Mouse (Mus musculus) ES-E14 (cell line): ENCODE data around the gene Grik5. TPM values are rescaled to one million over a fixed set of nuclear protein-coding genes. Genes with fewer than 3 reads are reported as not detected.

Experiments
- DNase-seq: peaks from one replicate; pipeline ENCODE4 v3.0.0-alpha.2; 2013; ENCODE audit warnings: low read depth, low spot score
- H3K27ac ChIP-seq: 2 replicates; pipeline ENCODE4 v1.5.1; 2012; ENCODE audit warnings: low read depth, mild to moderate bottlenecking, low read length, moderate library complexity, mixed read lengths; ENCODE audit not compliant: poor library complexity, insufficient read depth, severe bottlenecking
- H3K36me3 ChIP-seq: 2 replicates; pipeline ENCODE4 v1.6.1; 2012; ENCODE audit warnings: mild to moderate bottlenecking, low read length, moderate library complexity, mixed read lengths; ENCODE audit not compliant: control insufficient read depth, poor library complexity, insufficient read depth, severe bottlenecking
- H3K4me1 ChIP-seq, 2 experiments: fragments of 150-350 bp in 1 of 2; sonication (generic) in 1 of 2; 2 replicates each; pipeline ENCODE4 v1.6.1; 2012; ENCODE audit warnings: low read length in 2 of 2, mild to moderate bottlenecking in 1 of 2, mixed read lengths in 1 of 2; ENCODE audit not compliant: control insufficient read depth in 2 of 2, insufficient read depth in 2 of 2, poor library complexity in 1 of 2
- H3K4me3 ChIP-seq, 2 experiments: fragments of 150-350 bp in 1 of 2; sonication (generic) in 1 of 2; 2 replicates each; pipeline ENCODE4 v1.5.1; 2012; ENCODE audit warnings: low read length in 2 of 2, low read depth in 1 of 2, mild to moderate bottlenecking in 1 of 2, mixed read lengths in 1 of 2; ENCODE audit not compliant: insufficient read depth in 1 of 2, poor library complexity in 1 of 2, severe bottlenecking in 1 of 2
- H3K9ac ChIP-seq: 2 replicates; pipeline ENCODE4 v1.6.1; 2012; ENCODE audit warnings: low read depth, mild to moderate bottlenecking, low read length, mixed read lengths; ENCODE audit not compliant: poor library complexity, insufficient read depth, severe bottlenecking
- H3K9me3 ChIP-seq: fragments of 150-350 bp; sonication (generic); 2 replicates; pipeline ENCODE4 v1.6.1; 2012; ENCODE audit warnings: low read depth, mild to moderate bottlenecking, low read length; ENCODE audit not compliant: control insufficient read depth, insufficient read depth
- CHD2 ChIP-seq: IDR thresholded peaks from 2 replicates; pipeline ENCODE4 v1.6.1; 2014; ENCODE audit warnings: mild to moderate bottlenecking, low read depth, low read length, inconsistent platforms
- HCFC1 ChIP-seq: IDR thresholded peaks from 2 replicates; pipeline ENCODE4 v1.6.1; 2012; ENCODE audit warnings: low read length, inconsistent platforms, borderline replicate concordance; ENCODE audit not compliant: insufficient read depth
- MAFK ChIP-seq: IDR thresholded peaks from 2 replicates; pipeline ENCODE4 v1.6.1; 2014; ENCODE audit warnings: mild to moderate bottlenecking, low read depth, low read length, inconsistent platforms; ENCODE audit not compliant: insufficient read depth
- ZC3H11A ChIP-seq: IDR thresholded peaks from 2 replicates; pipeline ENCODE4 v1.6.1; 2012; ENCODE audit warnings: low read depth, mild to moderate bottlenecking, inconsistent platforms, low read length, borderline replicate concordance
- ZNF384 ChIP-seq: IDR thresholded peaks from 2 replicates; pipeline ENCODE4 v1.6.1; 2012; ENCODE audit warnings: low read depth, low read length, inconsistent platforms
- in situ Hi-C, 2 experiments: fragments of 600-800 bp; cut with MboI; formaldehyde crosslinking; loops; one replicate each; pipeline ENCODE4 v1.15.1; 2025; ENCODE audit warnings: low sequenced_read_pairs in 2 of 2, inconsistent platforms in 1 of 2; ENCODE audit not compliant: unreplicated experiment in 2 of 2
- total RNA-seq: library from RNA; depleted of rRNA; stranded (reverse); fragments of 300-350 nt; gene quantifications from 2 replicates; pipeline ENCODE4 v1.2.3, GENCODE M21; 2012

The Grik5 gene
- total RNA-seq, 1 experiment = 10.0 TPM

- TF ChIP-seq HCFC1 (no peak), ZNF384 (no peak), CHD2 (no peak), ZC3H11A (no peak), MAFK (no peak)
- Histone ChIP-seq H3K4me1 (peaks cover 3 to 30% of the 10 kb centered on the region in 2 experiments; a peak in 3 of 4 replicates), H3K4me3 (no peak overlapping the region; a peak in 1 of 4 replicates), H3K27ac (no peak overlapping the region), H3K36me3 (no peaks in the 10 kb centered on the region), H3K9me3 (no peaks in the 10 kb centered on the region), H3K9ac (no peak overlapping the region)
- DNase-seq = no peak
- in situ Hi-C loops = no loop called here
These were observed 16.8 kb upstream of the Grik5 start for GRCm38 (mm10) chr7:25088968-25089367.

GRCm38 (mm10) chr7:25088531-25088930 is 16.4 kb upstream of the Grik5 start:
- H3K4me3 ChIP-seq = no peak overlapping the region; a peak in 1 of 4 replicates
- H3K4me1 ChIP-seq = peaks cover 3 to 29% of the 10 kb centered on the region in 2 experiments; a peak in 3 of 4 replicates
- in situ Hi-C loops = no loop called here
- TF ChIP-seq CHD2 = no peak
- TF ChIP-seq MAFK = no peak
- no peak for TF ChIP-seq ZNF384
- no peak for TF ChIP-seq HCFC1
- H3K9ac ChIP-seq = no peak overlapping the region
- H3K9me3 ChIP-seq = no peaks in the 10 kb centered on the region
- H3K27ac ChIP-seq = no peak overlapping the region
- no peaks in the 10 kb centered on the region for H3K36me3 ChIP-seq
- no peak for DNase-seq

- Histone ChIP-seq H3K4me3 (no peak overlapping the region), H3K9ac (no peak overlapping the region), H3K27ac (no peak overlapping the region), H3K9me3 (no peaks in the 10 kb centered on the region), H3K36me3 (peaks cover 2% of the 10 kb centered on the region), H3K4me1 (peaks cover 3 to 23% of the 10 kb centered on the region in 2 experiments; a peak in 3 of 4 replicates)
- in situ Hi-C loops = no loop called here
- peak; percentile 75; the same call in 1 of the 2 replicates for TF ChIP-seq ZNF384
- no peak for TF ChIP-seq ZC3H11A
- TF ChIP-seq HCFC1 = no peak
- DNase-seq = no peak
These were observed 15.8 kb upstream of the Grik5 start for GRCm38 (mm10) chr7:25087972-25088371.

GRCm38 (mm10) chr7:25087256-25087912 is 15.2 kb upstream of the Grik5 start:
- in situ Hi-C loops = no loop called here
- Histone ChIP-seq H3K9me3 (no peaks in the 10 kb centered on the region), H3K9ac (no peak overlapping the region), H3K36me3 (peaks cover 7% of the 10 kb centered on the region), H3K27ac (no peak overlapping the region), H3K4me3 (no peak overlapping the region), H3K4me1 (peaks cover 3 to 18% of the 10 kb centered on the region in 2 experiments; a peak in 3 of 4 replicates)
- no peak for TF ChIP-seq HCFC1
- no peak for TF ChIP-seq ZC3H11A
- no peak for TF ChIP-seq CHD2
- TF ChIP-seq MAFK = no peak
- TF ChIP-seq ZNF384 = no peak
- DNase-seq = no peak

- DNase-seq = no peak
- H3K36me3 ChIP-seq = peaks cover 14% of the 10 kb centered on the region
- no peak overlapping the region for H3K9ac ChIP-seq
- H3K9me3 ChIP-seq = no peaks in the 10 kb centered on the region
- no peak overlapping the region for H3K27ac ChIP-seq
- H3K4me1 ChIP-seq = peaks cover 3 to 24% of the 10 kb centered on the region in 2 experiments; a peak in 3 of 4 replicates
- in situ Hi-C loops = no loop called here
- TF ChIP-seq ZNF384 (no peak), ZC3H11A (no peak), CHD2 (no peak), MAFK (no peak), HCFC1 (no peak)
- H3K4me3 ChIP-seq = no peak overlapping the region
These were observed 14.5 kb upstream of the Grik5 start for GRCm38 (mm10) chr7:25086656-25087055.
